Mouse (Mus musculus) spleen, postnatal 14 days (tissue): ENCODE results near the gene Epb41l4b.

Experiments used
- DNase-seq, 2 experiments: peaks; one replicate each; pipeline ENCODE4 v3.0.0; 2021 to 2022; ENCODE audit warnings: low spot score in 2 of 2

Gene Epb41l4b

DNA sequence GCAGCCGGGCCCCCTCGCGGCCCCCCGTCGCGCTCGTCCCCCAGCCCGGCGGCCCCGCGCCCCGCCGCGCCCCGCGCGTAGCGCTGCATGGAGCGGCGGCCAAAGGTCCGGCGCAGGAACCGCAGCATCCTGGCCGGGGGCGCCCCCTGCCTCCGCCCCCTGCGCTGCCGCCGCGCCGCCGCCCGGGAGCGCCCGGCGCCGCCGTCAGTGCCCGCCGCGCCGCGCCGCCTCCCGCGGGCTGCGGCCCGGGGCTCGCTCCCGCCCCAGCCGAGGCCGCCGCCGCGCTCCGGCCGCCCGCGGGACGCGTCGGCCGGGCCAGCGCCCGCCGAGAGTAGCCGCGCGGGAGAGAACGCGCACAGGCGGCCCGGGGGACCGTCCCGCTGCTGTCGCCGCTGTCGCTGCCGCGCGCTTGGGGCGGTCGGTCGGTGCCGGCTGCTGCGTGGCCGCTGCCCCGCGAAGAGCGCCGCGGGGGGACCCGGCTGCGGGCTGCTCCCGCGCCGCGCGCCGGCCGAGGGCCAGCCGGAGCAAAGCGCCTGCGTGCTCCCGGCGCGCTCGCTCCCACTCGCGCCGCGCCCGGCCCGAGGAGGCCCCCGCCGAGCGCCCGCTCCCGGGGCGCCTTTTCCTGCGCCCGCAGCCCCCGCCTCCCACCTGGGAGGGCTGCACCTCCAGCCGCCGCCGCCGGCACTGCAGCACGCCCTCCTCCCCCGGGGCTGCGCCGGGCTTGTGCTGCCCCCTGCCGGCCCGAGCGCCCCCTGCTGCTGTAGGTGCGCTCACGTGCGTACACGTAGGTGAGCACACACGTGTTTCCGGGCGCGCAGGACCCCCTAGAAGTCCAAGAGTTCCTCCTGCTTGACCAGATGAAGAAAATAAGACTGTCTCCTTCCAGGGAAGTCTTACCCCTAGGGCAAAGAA lies at the start of gene Epb41l4b:
Gene Epb41l4b, minus strand, starts transcription at position 412 of the 912 bp plus-strand sequence.
- DNase-seq = peak; percentile 50 to 72

GRCm38 (mm10) chr4:57191543-57192283 lies 48.5 kb upstream of the Epb41l4b start:
- no peak for DNase-seq

- DNase-seq = no peak
Measured at GRCm38 (mm10) chr4:57189881-57190280, 46.6 kb upstream of the Epb41l4b start.

- no peak for DNase-seq
Measured at GRCm38 (mm10) chr4:57186035-57186434, 42.8 kb upstream of the Epb41l4b start.

GRCm38 (mm10) chr4:57185462-57185861 lies 42.2 kb upstream of the Epb41l4b start:
- no peak for DNase-seq

DNA sequence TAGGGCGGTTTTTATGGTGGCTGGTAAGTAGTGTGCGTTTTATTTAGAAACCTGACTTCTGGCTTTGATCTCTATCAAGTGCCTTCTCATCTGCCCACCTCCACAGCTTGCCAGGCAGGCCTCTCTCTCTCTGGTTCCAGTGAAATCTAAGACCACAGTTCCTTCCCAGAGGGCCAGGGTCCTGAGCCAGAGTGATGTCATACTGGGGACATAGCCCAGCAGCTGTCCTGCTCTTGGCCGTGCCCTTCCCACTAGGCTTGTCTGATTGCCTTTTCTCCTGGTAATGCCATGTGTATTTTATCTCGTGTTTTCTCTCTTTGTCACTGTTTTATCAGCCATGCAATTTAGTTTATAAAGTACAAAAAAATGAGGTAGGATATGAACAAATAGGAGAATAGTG lies 40.3 kb upstream of the Epb41l4b start:
- DNase-seq = no peak

DNA sequence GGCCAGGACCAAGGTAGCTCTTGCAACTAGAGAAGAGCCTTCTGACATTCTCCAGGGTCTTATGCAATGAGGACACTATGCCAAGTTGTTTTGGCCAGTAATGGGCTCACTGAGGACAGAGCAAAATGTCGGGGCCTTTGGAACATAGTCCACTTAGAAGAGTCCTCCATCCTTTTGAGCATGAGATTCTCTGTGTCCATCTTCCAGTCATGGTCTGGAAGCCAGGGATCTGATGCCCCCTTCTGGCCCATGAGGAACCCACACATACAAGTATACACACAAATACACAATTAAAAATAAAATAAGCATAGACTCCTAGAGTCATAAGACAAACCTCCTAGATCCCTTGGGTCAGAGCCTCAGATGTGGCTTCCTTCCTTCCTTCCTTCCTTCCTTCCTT lies 38.3 kb upstream of the Epb41l4b start:
- no peak for DNase-seq

DNA sequence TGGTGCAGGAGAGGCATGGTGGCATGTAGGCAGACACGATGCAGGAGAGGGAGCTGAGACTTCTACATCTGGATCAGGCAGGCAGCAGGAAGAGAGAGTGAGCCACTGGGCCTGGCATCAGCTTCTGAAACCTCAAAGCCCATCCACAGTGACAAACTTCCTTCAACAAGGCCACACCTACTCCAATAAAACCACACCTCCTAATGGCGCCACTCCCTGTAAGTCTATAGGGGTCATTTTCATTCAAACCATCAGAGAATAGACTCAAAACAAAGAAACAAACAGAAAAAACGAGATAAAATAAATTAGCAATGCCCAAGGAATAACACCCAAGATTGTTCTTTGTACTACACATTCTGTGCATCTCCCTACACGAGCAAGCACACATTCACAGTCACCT lies 35.6 kb upstream of the Epb41l4b start:
- no peak for DNase-seq

- DNase-seq = no peak
Measured at GRCm38 (mm10) chr4:57175329-57175728, 32.1 kb upstream of the Epb41l4b start.

DNA sequence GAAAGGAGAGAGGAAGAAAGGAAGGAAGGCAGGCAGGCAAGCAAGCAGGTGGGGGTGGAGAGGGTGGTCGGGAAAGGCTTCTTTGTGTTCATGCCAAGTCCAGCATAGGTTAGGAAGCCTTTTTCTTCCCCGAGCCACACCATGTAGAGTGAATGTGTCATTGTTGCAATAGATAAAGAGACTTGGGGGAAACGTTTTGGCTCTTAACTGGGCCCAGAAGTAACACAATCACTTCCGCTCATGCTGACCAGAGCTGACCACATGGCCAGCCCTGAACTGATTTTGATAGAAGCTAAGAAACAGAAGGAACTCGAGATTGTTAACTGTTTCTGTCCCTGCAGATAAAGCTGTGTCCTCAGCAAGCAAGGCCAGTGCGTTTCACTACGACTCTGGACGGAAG lies 29.6 kb upstream of the Epb41l4b start:
- DNase-seq = no peak

GRCm38 (mm10) chr4:57171817-57172216 lies 28.6 kb upstream of the Epb41l4b start:
- DNase-seq = no peak

GRCm38 (mm10) chr4:57168680-57169079 lies 25.4 kb upstream of the Epb41l4b start:
- no peak for DNase-seq

DNA sequence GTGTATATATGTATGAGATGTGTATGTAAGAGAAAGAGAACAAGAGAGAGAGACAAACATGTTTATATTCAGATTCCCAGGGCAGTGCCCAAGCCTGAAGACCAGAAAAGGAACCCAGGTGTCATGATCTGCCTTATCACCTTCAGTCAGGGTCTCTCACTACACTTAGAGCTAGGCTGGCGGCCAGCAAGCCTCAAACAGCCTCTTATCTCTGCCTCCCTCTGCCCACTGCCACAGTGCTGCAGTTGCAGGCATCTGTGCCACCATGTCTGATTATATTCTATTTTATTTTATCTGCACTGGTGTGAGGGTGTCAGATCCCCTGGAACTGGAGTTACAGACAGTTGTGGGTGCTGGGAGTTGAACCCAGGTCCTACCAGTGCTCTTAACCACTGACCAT lies 25.0 kb upstream of the Epb41l4b start:
- no peak for DNase-seq

- DNase-seq = no peak
Measured at GRCm38 (mm10) chr4:57166922-57167870, 24.0 kb upstream of the Epb41l4b start.

GRCm38 (mm10) chr4:57165654-57166053 lies 22.4 kb upstream of the Epb41l4b start:
- DNase-seq = no peak

DNA sequence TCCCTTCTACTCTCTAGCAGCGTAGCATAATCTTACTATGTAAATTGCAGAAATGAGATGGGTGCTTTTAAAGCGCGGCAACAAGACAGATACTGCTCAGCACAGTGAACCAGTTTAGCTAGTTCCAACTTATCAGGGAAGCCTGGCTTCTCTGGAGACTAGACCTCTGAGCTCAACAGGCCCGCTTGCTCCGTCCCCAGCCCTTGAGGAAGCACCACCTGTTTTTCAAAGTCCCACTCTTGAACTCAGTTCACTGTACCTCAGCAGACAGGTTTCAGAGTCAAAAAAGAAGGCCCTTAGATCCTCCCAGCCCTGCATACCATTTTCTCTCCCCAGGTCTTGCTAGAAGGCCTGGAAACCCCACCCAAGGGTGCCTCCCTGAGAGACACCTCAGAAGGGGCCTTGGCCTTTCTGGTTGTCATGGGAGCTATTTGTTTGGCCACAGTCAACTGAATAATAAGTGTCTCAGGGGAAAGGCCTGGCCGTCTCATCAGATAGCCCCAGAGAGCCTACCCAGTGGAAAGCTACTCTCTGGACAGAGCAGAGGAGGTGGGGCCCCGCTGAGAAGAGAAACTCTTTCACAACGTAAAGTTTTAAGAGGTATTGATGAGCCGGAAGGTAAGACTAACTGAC lies 21.5 kb upstream of the Epb41l4b start:
- DNase-seq = no peak

- DNase-seq = no peak
Measured at GRCm38 (mm10) chr4:57162789-57163722, 19.8 kb upstream of the Epb41l4b start.

- no peak for DNase-seq
Measured at GRCm38 (mm10) chr4:57160571-57160970, 17.3 kb upstream of the Epb41l4b start.

- DNase-seq = no peak
Measured at GRCm38 (mm10) chr4:57156549-57157169, 13.4 kb upstream of the Epb41l4b start.

DNA sequence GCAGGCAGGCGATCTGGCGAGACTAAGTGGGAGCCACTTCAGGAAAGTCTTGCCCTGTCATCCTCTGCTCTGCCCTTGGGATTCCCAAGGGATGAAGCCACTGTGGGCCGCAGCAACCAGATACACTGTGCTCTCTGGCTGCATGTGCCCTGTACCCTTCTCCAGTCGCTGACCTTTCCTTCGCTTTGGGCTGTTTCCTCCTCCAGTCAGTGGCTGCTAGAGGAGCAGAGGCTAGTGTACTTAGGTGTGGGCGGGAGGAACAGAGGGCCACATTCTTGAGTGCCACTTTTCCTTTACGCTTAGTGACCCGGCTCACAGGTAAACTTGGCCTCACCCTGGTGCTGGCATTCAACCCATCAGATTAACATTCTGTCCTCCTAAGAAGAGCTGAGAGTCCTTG lies 10.6 kb upstream of the Epb41l4b start:
- DNase-seq = no peak
